Mouse (Mus musculus): ENCODE measurements around the gene Rps27l. TPM values are rescaled to one million over a fixed set of nuclear protein-coding genes. Genes with fewer than 3 reads are reported as not detected.
"Not testable (repeated sequence)": the region's sequence is repeated elsewhere in the genome, so short reads cannot be mapped to it uniquely, and the experiment has no call there.

The Rps27l gene
- 10 to 100 TPM; 34.2 to 39.5 TPM for total RNA-seq (2021)
- long read RNA-seq, experiment 1, transcript Rps27l-201 (4 exons, 499 nt) = major isoform, 10 of 11 reads
- long read RNA-seq, experiment 1, partial matches to known transcripts = 1 of 11 reads
- long read RNA-seq, experiment 1, other reads (novel, unspliced or antisense) = 0 of 11 reads
- long read RNA-seq, experiment 2, transcript Rps27l-201 (4 exons, 499 nt) = major isoform, 10 of 11 reads
- long read RNA-seq, experiment 2, partial matches to known transcripts = 1 of 11 reads
- long read RNA-seq, experiment 2, other reads (novel, unspliced or antisense) = 0 of 11 reads

DNA sequence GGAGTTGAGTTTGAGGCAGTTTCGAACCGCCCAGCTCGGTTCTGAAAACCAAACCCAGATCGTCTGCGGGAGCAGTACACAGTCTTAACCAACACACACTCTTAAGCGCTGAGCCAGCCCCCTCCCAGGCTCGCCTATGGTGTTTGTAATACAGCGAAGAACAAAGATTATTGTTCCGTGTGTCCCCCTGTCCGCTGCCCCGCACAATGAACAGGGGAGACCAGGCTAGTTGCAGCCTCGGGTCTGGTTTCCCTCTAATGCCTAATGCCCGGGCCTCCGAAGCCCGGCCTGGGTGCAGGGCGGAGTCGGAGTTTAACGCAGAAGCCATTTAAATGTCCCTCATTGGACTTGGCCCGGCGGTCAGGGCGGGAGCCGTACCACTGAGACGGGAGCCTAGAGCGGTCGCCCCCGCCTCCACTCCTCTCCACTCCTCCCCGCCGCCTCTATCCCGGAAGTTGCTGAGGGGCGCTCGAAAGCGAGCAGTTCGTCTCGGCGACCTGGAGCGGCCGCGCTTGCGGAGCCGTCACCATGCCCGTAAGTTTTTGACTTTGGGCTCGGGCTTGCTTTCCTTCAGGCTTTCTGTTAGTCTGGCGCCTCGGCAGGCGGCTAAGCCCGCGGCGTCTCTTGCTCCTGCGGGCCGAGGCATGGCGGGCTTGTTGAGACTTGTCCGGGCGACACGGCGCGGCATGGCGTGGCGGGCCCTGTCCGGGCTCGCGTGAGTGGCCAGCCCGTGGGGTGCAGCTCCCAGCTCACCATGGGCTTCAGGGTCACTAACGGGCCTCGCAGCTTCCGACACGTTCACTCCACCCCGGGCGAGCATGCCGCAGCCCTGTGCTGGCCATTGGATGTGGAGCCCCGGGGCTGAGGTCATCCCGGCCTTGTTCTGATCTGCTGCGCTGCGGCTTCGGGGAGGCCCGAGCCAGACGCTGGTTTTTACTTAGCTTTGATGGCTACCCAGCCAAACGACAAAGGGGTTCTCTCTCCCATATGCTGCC, at the start of gene Rps27l:
TSS of gene Rps27l (plus strand) at position 440 of the 995 bp plus-strand sequence.
- intact Hi-C loops (cut with DNase I) = loop anchor here (2.0 to 10.0 kb wide), 3 partner anchors 27 to 99 kb away; partner anchors contain the start of genes Lactb, Rab8b and Tpm1
- peak; percentile 1; the same call in 1 of the 2 replicates for TF ChIP-seq CTCF (IDR thresholded peaks at IDR 0.05)
- H3K4me3 ChIP-seq = peak within 1 kb of the TSS; percentile 81

GRCm38 (mm10) chr9:66896951-66897350, 48.9 kb upstream of the Rps27l start:
- TF ChIP-seq CTCF (IDR thresholded peaks at IDR 0.05) = no peak
- H3K27ac ChIP-seq = no peak overlapping the region
- DNase-seq (ENCODE audit: extremely low spot score in 1 of 2, low spot score in 2 of 2) = no peak
- intact Hi-C loops (cut with DNase I) = no loop called here
- H3K4me3 ChIP-seq = no peak overlapping the region

More for the DNA sequence above, at the start of gene Rps27l:
- peak; percentile 89 for DNase-seq (ENCODE audit: extremely low spot score in 1 of 2, low spot score in 2 of 2)
- peak within 1 kb of the TSS; percentile 95 for H3K27ac ChIP-seq

DNA sequence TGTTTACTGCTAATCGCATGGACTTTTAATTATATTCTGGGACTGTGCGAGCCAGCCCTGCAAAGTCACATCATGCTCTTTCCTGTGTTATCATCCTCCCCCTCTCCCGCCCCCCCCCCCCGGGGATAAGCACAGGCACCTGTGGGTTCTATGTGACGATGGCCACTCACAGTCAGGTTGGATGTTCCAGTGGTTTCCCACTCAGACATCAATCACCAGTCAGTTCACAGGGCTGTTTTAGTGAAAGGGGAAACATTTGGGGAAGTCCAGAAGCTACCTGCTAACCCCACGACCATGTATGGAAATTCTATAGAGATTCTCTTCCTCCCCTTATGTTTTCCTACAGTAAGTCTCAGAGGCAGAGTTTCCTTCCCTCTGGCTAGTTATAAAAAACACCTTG, 48.0 kb upstream of the Rps27l start:
- intact Hi-C loops (cut with DNase I) = no loop called here
- TF ChIP-seq CTCF (IDR thresholded peaks at IDR 0.05) = no peak
- no peak for DNase-seq (ENCODE audit: extremely low spot score in 1 of 2, low spot score in 2 of 2)

DNA sequence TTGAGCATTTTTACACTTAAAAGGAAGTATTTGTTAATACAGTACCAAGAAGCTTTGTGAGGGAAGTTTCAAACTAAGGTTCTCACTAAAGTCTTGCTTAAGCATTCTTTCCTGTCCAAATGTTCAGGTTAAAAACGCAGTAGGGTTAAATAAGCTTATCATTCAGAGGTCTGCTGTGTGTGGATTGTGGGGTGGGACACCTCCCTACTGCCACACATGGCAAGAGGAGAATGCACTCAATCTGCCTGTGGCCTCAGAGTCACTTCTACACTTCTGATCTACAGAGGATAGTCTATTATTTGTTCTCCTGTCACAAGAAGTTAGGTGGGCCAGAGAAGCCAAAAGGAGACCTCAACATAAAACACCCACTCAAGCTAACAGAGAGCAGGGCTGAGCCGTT, 46.8 kb upstream of the Rps27l start:
- no peak for DNase-seq (ENCODE audit: extremely low spot score in 1 of 2, low spot score in 2 of 2)
- no peak for TF ChIP-seq CTCF (IDR thresholded peaks at IDR 0.05)
- intact Hi-C loops (cut with DNase I) = no loop called here

More for the DNA sequence above, 48.0 kb upstream of the Rps27l start:
- no peak overlapping the region for H3K4me3 ChIP-seq
- H3K27ac ChIP-seq = no peak overlapping the region

GRCm38 (mm10) chr9:66899526-66899925, 46.4 kb upstream of the Rps27l start:
- intact Hi-C loops (cut with DNase I) = no loop called here
- TF ChIP-seq CTCF (IDR thresholded peaks at IDR 0.05) = no peak
- DNase-seq (ENCODE audit: extremely low spot score in 1 of 2, low spot score in 2 of 2) = no peak
- no peak overlapping the region for H3K27ac ChIP-seq
- no peak overlapping the region for H3K4me3 ChIP-seq

More for the DNA sequence above, 46.8 kb upstream of the Rps27l start:
- no peak overlapping the region for H3K4me3 ChIP-seq
- no peak overlapping the region for H3K27ac ChIP-seq

DNA sequence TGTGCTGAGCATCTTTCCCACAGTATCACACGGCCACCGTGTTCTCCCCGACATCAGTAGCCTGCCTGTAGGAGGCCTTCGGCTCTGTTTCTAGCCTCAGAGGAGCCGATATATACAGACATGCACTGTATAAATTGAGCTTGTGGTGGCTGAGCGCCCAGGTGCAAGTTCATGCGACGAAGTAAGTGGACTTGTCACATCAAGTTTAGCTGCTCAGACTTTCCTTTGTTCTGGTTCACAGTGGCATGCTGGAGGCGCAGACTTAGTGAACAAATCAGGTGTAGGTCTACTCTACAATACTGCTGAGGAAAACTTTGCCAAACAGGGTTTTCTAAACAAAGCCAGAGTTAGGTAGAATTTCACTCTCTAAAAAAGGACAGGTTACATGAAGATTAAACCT, 39.9 kb upstream of the Rps27l start:
- intact Hi-C loops (cut with DNase I) = no loop called here
- TF ChIP-seq CTCF (IDR thresholded peaks at IDR 0.05) = no peak

DNA sequence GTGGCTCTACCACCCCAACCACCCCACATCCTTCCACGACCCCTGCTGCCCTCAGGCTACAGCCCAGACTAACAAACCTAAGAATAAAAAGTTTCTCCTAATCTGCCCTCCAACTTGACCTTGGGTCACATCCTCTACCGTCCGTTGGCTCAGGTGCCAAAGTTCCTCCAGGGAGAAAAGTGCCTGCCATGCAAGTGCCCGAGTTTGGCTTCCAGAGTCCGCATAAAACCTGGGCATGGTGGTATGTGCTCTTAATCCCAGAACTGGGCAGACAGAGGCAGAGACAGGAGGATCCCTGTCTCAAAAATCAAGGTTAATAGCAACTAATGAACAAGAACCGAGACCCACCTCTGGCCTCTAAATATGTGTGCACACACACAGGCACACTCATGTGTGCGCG, 38.8 kb upstream of the Rps27l start:
- intact Hi-C loops (cut with DNase I) = no loop called here
- no peak overlapping the region for H3K27ac ChIP-seq
- DNase-seq (ENCODE audit: extremely low spot score in 1 of 2, low spot score in 2 of 2) = no peak
- no peak for TF ChIP-seq CTCF (IDR thresholded peaks at IDR 0.05)
- H3K4me3 ChIP-seq = no peak overlapping the region

More for the DNA sequence above, 39.9 kb upstream of the Rps27l start:
- Histone ChIP-seq H3K27ac (no peak overlapping the region), H3K4me3 (no peak overlapping the region)
- no peak for DNase-seq (ENCODE audit: extremely low spot score in 1 of 2, low spot score in 2 of 2)

DNA sequence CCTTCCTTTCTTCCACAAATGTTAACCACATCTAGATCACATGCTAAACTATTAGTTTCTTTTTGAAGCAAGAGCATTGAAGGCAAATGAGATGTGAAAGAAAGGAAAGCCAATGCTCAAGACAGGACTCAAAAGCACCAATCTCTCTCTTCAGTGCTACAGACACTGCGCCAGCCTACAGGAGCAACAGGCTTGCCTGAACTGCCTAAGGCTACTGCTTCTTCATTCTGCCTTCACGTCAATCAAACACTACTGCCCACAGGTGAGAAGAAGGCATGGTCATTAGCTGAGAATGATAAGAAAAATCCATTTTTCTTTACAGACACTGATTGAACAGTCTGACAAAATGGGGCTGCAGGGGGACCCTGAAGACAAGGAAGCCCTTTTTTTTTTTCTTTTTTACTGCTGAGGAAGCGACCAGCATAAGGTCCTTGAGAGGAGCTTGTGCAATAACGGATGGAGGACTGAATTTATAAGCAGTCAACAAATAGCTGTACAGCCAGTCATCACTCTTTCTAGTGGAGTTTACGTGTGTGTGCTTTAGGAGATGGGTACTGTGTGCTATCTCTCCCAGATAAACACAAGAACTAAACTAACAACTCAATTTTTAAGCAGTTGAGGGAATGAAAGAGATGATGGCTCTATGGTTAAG, 38.0 kb upstream of the Rps27l start:
- TF ChIP-seq CTCF (IDR thresholded peaks at IDR 0.05) = no peak
- Histone ChIP-seq H3K27ac (no peak overlapping the region), H3K4me3 (no peak overlapping the region)
- intact Hi-C loops (cut with DNase I) = no loop called here
- no peak for DNase-seq (ENCODE audit: extremely low spot score in 1 of 2, low spot score in 2 of 2)

- no peak for DNase-seq (ENCODE audit: extremely low spot score in 1 of 2, low spot score in 2 of 2)
- intact Hi-C loops (cut with DNase I) = no loop called here
- Histone ChIP-seq H3K4me3 (no peak overlapping the region), H3K27ac (no peak overlapping the region)
- no peak for TF ChIP-seq CTCF (IDR thresholded peaks at IDR 0.05)
These were observed 36.0 kb upstream of the Rps27l start for GRCm38 (mm10) chr9:66909922-66910321.

DNA sequence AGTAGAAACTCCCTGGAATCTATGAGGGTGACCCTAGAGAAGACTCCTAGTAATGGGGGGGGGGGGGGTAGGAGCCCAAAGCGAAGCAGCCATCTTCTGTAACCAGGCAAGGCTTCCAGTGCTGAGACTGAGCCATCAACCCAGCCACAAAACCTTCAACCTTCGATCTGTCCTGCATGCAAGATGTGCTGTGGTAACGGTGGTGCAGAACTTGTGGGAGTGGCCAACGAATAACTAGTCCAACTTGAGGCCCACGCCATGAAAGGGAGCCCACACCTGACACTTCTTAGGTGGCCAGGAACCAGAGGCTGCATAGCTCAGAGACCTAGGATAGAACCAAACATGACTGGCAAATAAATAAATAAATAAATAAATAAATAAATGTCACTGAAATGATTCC, 35.2 kb upstream of the Rps27l start:
- intact Hi-C loops (cut with DNase I) = no loop called here
- no peak for TF ChIP-seq CTCF (IDR thresholded peaks at IDR 0.05)
- Histone ChIP-seq H3K27ac (no peak overlapping the region), H3K4me3 (no peak overlapping the region)
- DNase-seq (ENCODE audit: extremely low spot score in 1 of 2, low spot score in 2 of 2) = no peak

GRCm38 (mm10) chr9:66912304-66912703, 33.6 kb upstream of the Rps27l start:
- TF ChIP-seq CTCF (IDR thresholded peaks at IDR 0.05) = no peak
- intact Hi-C loops (cut with DNase I) = no loop called here
- Histone ChIP-seq H3K4me3 (no peak overlapping the region), H3K27ac (no peak overlapping the region)
- no peak for DNase-seq (ENCODE audit: extremely low spot score in 1 of 2, low spot score in 2 of 2)

- H3K27ac ChIP-seq; H3K4me3 ChIP-seq; intact Hi-C loops (cut with DNase I); DNase-seq (ENCODE audit: extremely low spot score in 1 of 2, low spot score in 2 of 2): not testable (repeated sequence)
These were observed 32.5 kb upstream of the Rps27l start for GRCm38 (mm10) chr9:66913254-66913934.

Data from left cerebral cortex, adult 2 months (tissue).